Mouse (Mus musculus) megakaryocyte-erythroid progenitor cell, adult 5-6 weeks (primary cell): ENCODE measurements at regions not wholly inside any gene's neighbourhood (a gene's known extent, or its start where the extent isn't known, plus 50 kb on each side); places are given as distances from the start of the nearest gene placed in this dataset.

Experiments
- ATAC-seq: replicated peaks from 2 replicates; pipeline ENCODE4 v1.8.0; 2016; ENCODE audit warnings: mild to moderate bottlenecking, inconsistent platforms; ENCODE audit not compliant: severe bottlenecking, poor library complexity, low FRiP score, low TSS enrichment

DNA sequence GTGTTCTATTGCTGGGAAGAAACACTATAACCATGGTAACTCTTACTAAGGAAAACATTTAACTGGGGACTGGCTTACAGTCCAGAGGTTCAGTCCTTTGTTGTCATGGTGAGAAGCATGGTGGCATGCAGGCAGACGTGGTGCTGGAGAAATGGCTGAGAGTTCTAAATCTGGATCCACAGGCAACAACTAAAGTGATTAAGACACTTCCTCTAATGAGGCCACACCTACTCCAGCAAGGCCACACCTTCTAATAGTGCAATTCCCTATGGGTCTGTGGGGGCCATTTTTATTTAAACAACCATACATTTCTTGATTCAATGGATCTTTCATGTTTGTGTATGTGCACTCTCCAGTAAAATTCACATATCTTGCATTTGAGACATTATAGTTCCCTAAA lies 151.4 kb upstream of the Ankrd55 start:
- no peak for ATAC-seq

DNA sequence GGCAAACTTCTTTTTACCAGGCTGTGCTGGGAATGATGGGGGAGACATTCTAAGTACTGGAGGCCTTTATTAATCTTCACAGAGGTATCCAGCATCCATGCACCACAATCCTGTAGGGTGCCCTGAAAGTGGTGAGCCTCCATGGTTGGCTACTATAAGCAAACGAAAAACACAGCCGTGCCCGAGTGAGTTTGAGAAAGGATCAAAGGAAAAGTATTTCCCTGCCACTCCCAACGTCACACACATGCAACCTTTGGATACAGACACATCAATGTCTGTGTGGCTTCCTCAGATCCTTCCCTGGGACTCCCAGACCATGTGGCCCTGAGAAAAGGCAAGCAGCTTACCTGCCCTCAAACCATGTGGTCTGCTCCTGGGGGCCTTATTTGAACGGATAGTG lies 147.4 kb upstream of the Ankrd55 start:
- ATAC-seq = no peak

DNA sequence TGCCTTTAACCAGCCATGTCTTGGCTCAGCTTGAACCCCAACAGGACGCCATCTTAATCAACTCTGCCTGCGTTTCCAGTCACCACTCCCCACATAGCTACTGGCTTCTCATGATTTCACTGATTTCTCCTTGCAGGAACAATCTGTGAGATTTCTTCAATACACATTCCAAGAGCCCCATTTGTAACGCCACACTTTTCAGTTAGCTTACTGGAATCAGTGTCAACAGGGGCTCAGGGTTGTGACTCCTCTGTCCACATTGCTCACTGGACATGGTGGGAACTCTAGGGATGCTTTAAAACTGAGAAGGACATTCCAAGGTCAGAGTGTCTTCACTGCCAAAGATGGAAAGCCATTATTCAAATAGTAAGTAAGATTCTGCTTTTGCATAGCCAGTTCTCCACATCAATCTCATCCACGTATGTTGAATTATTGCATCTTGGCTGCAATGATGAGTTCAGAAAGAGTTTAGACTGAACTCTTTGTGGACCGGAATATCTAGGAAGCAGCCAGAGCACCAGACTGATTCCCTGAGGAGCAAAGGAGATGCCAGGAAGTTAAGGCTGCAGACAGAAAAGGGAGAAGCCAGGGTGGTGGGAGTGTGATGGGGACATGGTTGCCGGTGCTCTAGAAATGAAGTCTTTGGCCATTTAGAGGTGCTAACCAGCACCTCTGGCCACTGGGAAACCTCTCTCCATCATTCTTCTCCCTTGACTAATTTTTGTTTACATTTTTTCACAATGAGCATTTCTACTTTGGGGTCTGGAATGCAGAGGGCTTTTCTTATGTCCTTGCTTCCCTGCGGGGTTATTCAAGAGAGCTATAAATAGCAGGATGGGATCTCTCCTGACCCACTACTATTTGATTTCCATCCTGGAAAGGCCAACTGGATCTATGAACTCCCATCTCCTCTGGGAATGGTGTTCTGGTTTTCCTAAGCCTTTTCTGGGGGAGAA lies 143.6 kb upstream of the Ankrd55 start:
- ATAC-seq = no peak

DNA sequence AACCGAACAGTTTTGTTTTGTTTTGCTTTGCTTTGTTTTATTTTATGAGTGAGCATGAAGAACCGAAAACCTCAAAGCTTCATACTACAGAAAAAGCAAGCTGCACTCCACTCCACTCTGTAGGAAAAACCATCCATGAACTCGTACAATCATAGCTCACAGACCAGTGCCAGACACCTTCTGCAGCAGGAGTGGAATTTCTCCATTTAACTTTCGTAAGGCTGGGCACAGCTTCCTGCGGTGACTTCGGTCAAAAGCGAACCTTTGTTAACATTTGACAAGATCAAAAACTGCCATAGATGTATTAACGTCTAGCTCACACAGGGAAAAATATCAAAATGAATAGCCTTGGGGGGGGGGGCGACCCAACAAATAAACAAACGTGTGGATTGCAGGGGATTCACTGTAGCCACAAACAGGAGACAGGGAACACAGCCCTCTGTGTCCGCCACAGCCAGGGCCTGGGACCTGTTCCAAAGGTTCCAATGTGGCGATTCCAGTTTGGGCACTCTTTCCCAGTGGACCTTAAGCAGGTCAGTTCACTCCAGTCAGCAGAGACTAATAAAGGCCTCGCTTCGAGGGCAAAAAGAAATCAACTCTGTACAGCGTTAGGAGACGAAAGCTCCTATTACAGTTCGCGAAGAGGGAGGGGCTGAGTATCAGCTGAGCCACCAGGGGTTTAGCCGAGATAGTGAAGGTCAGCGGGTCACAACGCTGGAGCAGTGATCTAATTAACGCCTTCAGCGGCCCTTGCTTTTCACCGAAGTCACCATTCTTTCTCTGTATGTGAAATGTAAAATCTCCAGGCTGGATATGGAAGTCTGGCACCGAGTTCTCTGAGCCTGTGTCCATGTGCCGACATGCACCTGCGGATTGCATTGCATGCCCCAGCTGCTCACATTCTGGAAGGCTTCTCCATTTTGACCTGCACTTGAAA lies 135.4 kb upstream of the Ankrd55 start:
- peak; percentile 81 for ATAC-seq

DNA sequence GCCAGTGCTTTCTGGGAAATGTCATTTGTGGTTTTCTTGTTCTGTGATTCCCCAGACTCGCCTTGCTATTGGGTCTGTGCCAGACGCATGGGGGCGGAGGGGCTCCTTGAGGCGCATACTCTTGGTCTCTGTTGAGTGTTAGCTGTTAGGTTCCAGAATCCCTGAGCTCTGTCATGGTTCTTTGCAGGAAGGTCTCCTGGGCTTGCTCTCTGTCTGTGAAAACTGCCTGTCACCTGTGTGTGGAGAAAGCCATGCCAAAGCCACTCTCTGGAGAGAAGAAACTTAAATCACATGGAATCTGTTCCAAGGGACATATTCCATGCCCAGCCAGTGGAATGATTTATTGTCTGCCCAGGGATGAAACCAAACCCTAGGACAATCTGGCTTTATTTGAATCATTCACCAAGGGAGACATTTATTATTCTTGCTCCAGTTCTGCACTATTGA lies 134.5 kb upstream of the Ankrd55 start:
- no peak for ATAC-seq

DNA sequence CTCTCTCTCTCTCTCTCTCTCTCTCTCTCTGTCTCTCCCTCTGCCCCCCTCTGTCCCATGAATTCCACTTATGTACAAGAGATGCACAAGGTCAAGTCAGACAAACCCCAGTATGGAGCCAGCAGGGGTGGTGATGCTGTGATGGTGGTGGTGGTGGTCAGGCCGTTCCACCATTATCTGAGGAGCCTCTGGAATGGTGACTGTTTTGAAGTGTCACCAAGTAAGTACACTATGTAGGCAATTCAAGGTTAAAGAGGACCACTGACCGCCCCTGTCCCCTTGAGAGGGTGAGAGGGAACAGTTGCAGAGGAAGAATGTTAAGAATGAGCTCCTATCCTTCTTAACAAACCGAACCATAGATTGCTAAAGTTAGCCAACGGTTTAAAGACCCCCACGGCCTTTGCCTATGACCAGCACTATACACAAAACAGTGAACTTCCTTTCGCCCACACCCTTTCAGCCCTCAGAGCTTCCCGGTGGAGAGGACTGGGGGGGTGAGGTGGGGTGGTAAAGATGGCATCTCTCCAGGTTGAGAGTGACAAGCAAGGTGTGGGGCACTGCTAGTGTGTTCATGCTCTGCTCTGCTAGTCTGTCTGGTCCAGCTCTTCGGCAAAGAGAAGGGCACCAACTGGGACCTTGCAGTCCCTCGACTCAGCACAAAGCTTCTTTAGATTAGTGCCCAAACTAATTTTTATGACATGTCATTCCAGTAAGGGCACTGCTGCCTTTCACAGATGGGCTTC lies 128.7 kb upstream of the Ankrd55 start:
- no peak for ATAC-seq

DNA sequence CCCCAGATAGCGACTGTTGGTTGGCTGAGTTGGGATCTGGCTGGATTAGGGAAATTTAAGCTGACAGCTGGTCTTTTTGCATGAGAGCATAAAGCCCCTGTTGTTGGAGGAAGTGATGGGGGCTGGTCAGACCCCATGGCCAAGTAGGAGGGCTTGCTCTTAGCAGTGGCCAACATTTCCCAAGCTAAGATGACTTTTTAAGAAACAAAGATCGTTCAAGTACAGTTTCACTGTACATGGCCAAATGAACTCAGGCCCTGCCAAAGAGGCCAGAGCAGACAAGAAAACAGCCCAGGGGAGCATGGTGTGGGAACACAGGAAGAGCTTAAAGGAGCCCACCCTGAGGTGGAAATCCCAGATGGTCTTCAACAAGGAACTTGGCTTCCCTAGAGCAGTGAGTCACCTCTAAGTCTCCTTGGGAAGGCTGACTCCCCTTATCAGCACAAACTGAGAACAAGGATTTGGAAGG lies 128.0 kb upstream of the Ankrd55 start:
- no peak for ATAC-seq

DNA sequence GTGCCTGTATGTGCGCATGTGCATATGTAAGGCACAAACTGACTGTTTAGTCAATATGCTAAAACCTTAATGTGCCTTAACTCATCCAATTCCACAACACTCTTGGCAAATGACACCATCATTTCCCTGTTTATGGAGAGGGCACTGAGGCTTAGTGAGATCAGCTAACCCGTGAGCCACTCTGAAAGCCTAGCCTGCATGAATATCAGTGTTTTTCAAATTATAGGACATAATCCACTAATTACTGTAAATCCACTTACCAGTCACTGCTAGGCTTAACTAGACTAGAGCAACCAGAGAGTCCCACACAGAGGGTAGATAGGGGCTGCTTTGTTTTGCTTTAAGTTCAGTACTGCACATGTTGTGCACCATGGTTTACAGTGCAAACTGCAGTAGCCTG lies 127.5 kb upstream of the Ankrd55 start:
- ATAC-seq = no peak

DNA sequence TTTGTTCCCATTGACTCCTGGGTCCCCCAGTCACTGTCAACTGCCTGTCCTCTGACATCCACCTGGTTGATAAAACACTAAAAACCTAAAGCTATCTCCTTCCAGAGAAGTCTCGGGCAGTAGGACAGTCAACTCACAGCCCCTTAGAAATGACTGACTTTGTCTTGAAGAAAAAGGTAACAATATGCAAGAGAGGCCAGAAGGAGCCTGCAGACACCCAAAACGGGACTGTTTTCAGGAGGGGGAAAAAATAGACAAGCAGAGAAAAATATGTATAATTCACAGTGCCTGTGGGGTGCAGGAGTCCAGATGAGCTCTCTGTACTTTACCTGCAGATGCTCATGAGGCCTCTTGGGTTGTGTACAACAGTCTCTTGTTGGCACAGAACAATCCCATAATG lies 126.4 kb upstream of the Ankrd55 start:
- no peak for ATAC-seq

DNA sequence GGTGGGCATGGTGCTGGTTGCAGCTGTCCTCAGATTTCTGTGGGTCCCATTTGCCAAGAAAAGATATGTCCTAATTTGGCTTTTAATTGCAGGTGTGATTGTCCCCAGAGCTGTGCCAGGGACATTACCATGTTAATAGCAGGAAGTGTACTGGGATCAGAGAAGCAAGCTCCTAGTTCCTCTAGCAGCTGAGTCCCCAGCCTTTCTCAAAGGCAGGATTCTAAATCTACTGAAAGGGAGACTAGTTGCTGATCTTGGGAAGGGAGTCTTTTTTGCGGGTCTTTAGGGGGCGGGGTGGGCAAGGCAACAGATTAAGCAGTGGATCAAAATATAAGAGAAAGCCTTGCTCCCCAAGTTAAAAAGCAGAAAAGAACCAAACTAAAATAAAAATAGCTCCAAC lies 122.3 kb upstream of the Ankrd55 start:
- no peak for ATAC-seq

DNA sequence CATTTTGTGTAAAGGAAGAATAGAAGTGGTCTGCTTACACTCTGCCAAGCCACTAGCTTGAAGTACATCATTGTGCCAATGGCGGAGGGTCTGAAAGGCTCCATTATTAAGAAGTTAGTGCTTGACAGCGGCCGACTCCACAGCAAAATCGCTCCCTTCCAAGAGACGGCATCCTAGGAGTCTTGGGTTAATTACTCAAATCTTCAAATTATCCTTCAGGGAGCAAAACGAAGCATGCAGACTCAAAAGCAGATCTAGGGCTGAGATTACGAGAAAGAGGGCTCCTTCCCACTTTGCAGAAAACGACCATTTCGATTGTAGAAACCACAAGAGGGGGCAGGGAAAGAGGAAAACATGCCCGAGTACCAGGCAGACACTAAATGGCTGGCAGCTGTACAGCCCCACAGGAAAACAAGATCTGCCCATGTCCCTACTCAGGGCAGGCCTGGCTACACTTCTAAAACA lies 121.9 kb upstream of the Ankrd55 start:
- ATAC-seq = no peak

DNA sequence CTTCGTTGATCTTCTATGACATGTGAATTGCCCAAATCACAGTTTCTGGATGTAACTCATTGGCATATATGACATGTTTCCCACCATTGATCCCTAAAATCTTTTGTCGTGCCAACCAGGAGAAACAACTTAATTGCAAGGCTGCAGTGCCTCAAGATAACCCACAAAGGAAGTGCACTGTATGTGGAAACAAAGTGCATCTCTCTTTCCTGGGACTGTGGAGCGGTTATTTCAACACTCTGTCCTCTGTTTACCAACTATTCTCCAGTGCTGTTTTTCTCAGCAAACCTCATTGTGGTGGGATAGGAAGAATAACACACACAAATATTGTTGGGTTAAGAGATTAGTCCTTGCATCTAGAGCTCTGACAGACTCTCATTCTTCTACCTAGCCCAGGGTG lies 119.8 kb upstream of the Ankrd55 start:
- ATAC-seq = no peak

DNA sequence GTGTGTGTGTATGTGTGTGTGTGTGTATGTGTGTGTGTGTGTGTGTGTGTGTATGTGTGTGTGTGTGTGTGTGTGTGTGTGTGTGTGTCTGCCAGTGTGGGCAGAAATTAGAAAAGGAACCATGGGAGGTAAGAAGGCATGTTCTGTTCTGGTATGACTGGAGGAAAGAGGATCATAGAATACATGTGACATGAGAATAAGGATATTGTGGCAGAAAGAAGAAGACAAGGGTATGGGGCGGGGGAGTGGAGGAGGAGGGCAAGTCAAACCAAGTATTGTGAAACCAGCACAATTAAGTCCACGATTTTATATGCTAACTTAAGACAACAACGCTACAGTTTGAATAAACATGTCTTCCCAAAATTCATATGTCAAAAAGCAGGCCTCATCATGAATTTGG lies 117.4 kb upstream of the Ankrd55 start:
- ATAC-seq = no peak

DNA sequence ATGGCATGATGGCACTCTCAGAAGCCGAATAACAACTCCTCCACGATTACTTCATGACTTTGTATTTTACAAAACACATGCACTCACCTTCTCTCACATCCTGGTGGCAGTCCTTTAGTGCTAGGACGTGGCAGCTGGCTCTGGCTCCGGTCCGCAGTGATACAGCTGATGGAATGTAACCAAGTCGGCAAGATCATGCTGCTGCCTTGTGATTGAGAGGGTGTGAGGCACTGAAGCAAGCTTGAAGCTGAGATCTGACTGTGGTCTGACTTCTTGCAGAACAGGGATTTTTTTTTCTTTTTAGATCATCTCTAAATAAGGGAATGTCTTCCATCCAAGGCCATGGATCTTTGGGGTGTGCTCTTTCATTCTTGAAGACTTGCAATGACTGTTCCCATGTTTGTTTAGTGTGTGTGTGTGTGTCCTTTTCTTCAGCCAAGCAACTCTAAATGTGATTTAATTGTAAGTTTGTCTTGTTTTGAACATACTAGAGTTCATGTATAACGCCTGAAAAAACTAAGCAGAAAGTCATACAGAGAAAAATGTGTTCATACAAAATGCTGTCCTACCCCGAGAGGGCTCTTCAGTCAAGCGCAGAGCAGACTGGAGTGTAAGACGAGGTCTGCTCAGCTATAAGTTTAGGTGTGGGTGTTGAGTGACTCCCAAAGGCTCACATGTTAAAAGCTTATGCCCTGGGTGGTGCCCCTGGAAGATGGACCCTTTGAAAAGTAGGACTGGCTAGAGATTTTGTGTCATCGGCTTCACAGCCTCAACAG lies 116.1 kb upstream of the Ankrd55 start:
- no peak for ATAC-seq

DNA sequence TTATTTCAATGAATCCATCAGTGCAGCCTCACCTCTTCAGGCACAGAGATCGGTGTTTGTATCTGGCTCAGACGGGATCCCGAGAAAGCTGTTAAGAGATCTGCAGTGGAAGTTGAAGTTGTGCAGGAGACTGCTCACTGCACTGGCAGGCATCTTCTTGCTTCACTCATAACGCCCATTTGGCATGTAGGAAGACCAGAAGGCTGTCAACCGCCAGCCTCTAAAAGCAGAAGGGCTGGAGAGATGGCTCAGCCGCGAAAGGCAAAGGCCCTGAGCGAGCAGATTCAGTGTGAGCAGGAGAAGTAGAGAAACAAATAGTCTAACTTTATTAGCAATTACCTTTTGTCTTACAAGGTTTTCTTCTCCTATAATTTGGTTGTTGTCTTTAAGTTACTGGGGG lies 114.3 kb upstream of the Ankrd55 start:
- ATAC-seq = no peak

DNA sequence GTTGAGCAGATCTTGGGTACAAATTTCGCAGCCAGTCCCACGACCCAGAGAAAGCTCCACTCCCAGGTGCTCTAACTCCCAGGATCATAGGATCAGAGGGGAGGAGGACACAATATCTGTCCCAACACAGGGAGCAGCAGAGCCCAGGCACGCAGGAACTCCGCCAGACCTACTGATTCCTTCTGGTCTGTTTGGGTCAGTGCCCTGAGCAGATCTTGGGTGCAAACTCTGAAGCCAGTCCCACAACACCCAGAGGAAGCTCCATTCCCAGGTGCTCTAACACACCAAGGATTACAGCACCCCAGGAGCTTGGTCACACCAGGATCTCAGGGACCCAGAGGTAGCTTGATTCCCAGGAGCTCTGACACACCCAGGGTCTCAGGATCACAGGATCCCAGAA lies 110.2 kb upstream of the Ankrd55 start:
- no peak for ATAC-seq

DNA sequence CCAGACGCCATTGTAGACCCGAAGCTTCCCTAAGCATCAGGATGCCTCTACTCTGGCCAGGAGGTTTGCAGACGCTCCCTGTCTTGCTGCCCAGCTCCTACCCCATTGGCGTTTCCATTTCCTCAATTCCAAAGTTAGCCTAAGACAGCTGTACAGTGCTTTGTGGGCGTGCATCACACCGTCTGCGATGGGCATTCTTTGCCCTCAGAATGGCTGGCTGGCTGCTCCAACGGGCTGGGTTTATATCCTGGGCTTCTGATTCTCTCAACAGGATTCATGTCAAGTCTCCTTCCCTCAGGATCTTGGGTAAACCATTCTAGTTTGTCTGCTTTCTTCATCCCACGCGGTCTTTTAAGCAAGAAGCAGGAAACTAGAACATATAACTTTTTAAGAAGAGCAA lies 104.3 kb upstream of the Ankrd55 start:
- ATAC-seq = no peak

DNA sequence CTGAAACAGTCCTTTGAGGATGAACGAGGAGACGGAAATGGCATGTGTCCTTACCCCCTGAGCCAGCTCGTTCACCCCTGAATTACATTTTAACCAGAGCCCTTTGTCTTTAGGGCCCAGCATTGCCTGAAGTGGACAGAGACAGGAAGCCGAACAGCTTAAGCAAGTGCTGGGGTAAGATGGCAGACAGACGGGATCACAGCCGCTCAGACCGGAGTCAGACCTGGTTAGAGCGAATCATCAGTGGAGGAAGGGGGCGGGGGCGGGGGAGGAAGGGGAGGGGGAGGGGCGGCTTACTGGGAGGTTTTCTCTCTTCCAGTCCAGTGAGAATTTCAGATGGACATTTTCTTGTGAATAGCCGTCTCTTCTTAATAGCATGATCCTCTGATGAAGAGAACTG lies 103.1 kb upstream of the Ankrd55 start:
- ATAC-seq = no peak

DNA sequence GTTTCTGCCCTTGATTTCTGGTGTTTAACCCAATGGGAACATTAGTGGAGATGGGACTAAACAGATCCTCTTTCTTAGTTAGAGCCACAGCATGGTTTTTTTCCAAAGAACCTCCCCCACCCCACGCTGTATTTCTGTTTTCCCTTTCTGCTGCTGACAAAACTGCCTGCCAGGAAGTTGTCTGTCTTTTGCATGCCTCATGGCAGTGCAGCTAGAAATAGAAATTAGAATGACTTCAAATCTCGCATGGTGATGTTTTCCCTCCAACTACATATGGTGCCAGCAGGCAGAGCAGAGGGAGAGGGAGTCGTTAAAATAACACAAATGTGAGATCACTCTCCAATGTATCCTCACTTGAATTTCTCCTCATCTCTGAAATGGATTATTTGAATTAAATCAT lies 101.0 kb upstream of the Ankrd55 start:
- no peak for ATAC-seq
